Mouse (Mus musculus): ENCODE data around the gene Arl13a. TPM values are rescaled to one million over a fixed set of nuclear protein-coding genes. Genes with fewer than 3 reads are reported as not detected.
A peak's percentile ranks its signal among the peaks of the same experiment; 100 is the strongest.

The Arl13a gene
- total RNA-seq, 2 experiments from 2014 or later: not detected

DNA sequence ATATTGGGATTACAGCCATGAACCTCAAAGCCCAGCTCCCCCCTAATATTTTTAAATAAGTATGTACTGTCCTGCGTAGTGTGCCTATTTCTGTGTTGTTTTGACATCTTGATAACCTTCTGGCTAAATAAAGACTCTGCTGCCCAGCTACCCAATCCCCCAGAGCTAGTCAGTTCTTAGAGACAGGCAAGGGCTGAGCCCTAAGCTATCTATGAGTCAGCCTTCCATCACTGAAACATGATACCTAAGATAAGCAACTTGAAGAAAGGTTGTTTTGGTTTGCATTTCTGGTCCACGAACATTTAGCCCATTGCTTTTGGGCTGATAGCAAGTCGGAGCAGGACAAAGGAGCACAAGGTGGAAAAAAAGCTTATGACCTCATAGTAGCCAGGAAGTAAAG lies 33.3 kb downstream of the Arl13a start:
- intact Hi-C loops (cut with DNase I): no loop called here
- H3K4me3 ChIP-seq: no peak overlapping the region
- H3K27ac ChIP-seq: no peak overlapping the region
- DNase-seq: no peak
- TF ChIP-seq CTCF (IDR thresholded peaks at IDR 0.05): no peak

DNA sequence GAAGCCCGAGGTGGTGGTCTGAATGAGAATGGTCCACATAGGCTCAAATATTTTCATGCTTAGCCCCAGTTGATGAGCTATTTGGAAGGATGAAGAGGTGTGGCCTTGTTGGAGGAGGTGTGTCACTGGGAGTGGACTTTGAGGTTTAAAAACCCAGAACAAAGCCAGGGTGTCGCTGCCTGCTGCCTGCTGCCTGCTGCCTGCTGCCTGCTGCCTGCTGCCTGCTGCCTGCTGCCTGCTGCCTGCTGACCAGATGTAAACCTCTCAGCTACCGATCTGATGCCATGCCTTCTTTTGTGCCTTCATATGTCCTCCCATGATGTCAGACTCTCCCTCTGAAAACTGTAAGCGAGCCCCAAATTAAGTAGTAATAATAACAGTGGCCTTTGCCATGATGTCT lies 34.6 kb downstream of the Arl13a start, which contains the start of gene Nox1:
Nox1 (minus strand) TSS at position 101 of the 400 bp plus-strand sequence.
- Histone ChIP-seq H3K27ac (no peak within 1 kb of the TSS), H3K4me3 (no peak within 1 kb of the TSS)
- no peak for TF ChIP-seq CTCF (IDR thresholded peaks at IDR 0.05)
- intact Hi-C loops (cut with DNase I): no loop called here
- no peak for DNase-seq

DNA sequence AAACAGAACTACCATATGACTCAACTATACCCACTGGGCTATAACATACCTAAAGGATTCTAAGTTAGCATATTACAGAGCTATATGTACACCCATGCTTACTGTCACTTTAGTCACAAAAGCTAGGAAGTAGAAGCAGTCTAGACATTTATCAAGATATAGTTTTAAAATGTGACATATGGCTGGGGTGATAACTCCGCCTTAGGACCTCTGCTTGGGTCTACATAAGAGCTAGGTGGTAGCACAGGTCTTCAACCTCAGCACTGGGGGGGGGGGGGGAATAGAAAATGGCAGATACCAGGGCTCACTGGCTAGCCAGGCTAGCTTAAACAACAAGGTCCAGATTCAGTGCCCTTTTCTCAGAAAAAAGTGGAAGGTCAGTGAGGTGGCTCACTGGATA lies 45.7 kb downstream of the Arl13a start:
- H3K27ac ChIP-seq: no peak overlapping the region
- TF ChIP-seq CTCF (IDR thresholded peaks at IDR 0.05): no peak
- intact Hi-C loops (cut with DNase I): no loop called here
- no peak overlapping the region for H3K4me3 ChIP-seq
- no peak for DNase-seq

DNA sequence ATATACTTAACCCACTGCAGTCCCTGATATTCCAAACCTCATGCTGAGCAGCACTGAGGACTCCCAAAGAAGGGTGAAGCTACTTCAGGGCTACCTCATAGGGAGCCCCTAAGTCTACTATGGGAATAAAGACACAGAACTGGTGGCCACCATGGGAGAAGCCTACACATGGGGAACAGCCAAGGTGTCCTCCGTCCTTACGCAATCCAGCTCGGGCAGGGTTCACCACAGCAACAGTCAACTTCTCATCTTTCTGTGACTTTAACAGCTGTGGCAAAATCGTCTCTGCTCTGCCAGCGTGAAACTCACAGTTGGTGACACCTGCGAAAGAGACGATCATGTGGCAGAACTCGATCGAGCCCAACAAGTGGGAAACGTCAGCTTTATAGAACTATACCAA lies 51.0 kb downstream of the Arl13a start:
- no peak for TF ChIP-seq CTCF (IDR thresholded peaks at IDR 0.05)
- Histone ChIP-seq H3K27ac (no peak overlapping the region), H3K4me3 (no peak overlapping the region)
- intact Hi-C loops (cut with DNase I): no loop called here
- DNase-seq: peak; percentile 25

DNA sequence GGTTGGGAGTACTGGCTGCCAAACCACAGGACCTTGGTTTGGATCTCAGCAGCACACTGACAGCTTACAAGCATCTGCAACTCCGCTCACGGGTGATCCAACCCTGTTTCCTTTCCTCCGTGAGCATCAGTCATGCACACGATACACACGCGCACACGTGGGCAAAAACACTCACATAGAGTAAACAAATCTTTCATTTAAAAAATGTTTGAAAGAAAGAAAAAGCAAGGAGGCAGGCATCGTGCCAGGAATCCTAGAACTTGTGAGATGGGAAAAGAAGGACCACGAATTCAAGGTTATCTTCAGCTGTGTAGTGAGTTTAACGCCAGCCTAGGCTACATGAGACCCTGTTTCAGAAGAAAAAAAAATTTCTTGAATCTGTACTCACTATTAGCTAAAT lies 58.6 kb downstream of the Arl13a start:
- no peak overlapping the region for H3K27ac ChIP-seq
- H3K4me3 ChIP-seq: no peak overlapping the region
- DNase-seq: no peak
- intact Hi-C loops (cut with DNase I): no loop called here
- no peak for TF ChIP-seq CTCF (IDR thresholded peaks at IDR 0.05)

DNA sequence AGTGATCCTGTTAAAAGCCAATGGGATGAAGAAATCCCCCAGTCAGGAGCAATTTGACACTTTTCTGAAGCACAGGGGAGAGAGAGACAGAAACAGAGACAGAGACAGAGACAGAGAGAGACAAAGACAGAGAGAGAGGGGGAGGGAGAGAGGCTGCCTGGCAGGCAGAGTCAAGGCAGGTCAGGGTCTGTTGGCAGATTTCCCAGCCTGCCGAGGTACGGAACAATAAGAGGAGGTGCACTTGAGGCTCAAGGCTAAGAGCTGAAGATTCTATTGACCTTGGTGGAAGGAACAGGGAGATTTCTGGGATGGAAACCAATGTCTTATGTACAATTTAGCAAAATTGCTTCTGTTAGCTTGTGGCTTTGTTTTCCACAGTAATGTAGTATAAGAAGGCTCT lies 60.9 kb downstream of the Arl13a start:
- intact Hi-C loops (cut with DNase I): no loop called here
- no peak for DNase-seq
- no peak overlapping the region for H3K4me3 ChIP-seq

More for the DNA sequence above, 60.9 kb downstream of the Arl13a start:
- no peak for TF ChIP-seq CTCF (IDR thresholded peaks at IDR 0.05)
- H3K27ac ChIP-seq: no peak overlapping the region

Other genes with a start within 250 kb of the Arl13a start
- under 1 TPM; 0.31 to 0.59 TPM for gene Sytl4, start 205.7 kb upstream of the Arl13a start, total RNA-seq (2021)
- gene Cstf2, start 128.3 kb upstream of the Arl13a start, total RNA-seq (2021): 1 to 10 TPM; 6.9 to 7.9 TPM
- 1 to 10 TPM in 1 of 2 experiments, under 1 TPM in 1; 0.64 to 1.2 TPM for gene Xkrx, start 25.4 kb upstream of the Arl13a start, total RNA-seq (2021)
- under 1 TPM in 1 of 2 experiments, not detected in 1; 0.36 TPM for gene Nox1, start 34.5 kb downstream of the Arl13a start, total RNA-seq (2021)
- gene Trmt2b, start 89.5 kb downstream of the Arl13a start, total RNA-seq (2021): 10 to 100 TPM in 1 of 2 experiments, 1 to 10 TPM in 1; 9.0 to 12.7 TPM
- gene Tmem35a, start 107.7 kb downstream of the Arl13a start, total RNA-seq (2021): under 1 TPM; 0.11 to 0.15 TPM
- gene Cenpi, start 120.6 kb downstream of the Arl13a start, total RNA-seq (2021): under 1 TPM in 1 of 2 experiments, not detected in 1; 0.08 TPM
- gene Drp2, start 217.1 kb downstream of the Arl13a start, total RNA-seq (2021): 1 to 10 TPM; 3.2 to 3.4 TPM